ENCODE assay signal across 10 mouse cellular contexts in the genomic region with DNA sequence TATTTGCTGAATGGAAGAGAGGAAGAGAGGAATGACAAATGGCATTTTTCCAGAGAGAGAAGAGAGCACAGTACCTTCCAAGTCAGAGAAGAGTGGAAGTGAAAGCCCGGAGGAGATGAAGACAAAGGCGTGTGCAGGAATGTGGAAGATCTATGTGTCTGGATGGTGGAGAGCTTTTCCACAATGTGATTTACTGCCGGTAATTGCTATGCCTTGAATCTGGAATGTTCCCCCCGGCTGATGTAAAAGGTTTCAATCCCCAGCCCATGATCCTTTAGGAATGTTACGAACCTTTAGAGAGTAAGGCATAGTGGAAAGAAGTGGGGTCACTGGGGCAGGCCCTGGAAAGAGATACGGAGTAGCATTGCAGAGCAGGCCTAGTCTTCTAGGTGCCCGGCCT.
"Had no signal": no experiment of that assay in that cellular context is flagged by ENCODE, and none has a peak within 500 bp of the region (broad histone marks: within the 10 kb centered on the region; RNA-seq: fewer than 3 reads in every experiment).

No protein-coding gene starts in this region.

- DNase-seq: liver, postnatal 0 days; lung, adult 2 months; lung, postnatal 14 days; lung, postnatal 36 days; right cerebral cortex, postnatal 25 days; right cerebral cortex, postnatal 4 days; spleen, adult 18-20 months; thymus, adult 18-20 months; thymus, postnatal 14 days; thymus, postnatal 36 days had no signal
